Mouse (Mus musculus): ENCODE measurements around the gene Dus3l. TPM values are rescaled to one million over a fixed set of nuclear protein-coding genes. Genes with fewer than 3 reads are reported as not detected.
A peak's percentile ranks its signal among the peaks of the same experiment; 100 is the strongest.

Dus3l gene
- polyA plus RNA-seq, 1 experiment from 2014 or later, result 46.8 TPM

GRCm38 (mm10) chr17:56729151-56729550, 35.4 kb upstream of the Dus3l start:
- H3K27ac ChIP-seq, result no peak overlapping the region
- ATAC-seq (ENCODE audit: low FRiP score), result no peak
- WGBS, result 56% methylated on average over 6 of the region's 6 CpGs
- H3K36me3 ChIP-seq, result peaks cover 12% of the 10 kb centered on the region
- 0 out of 2 replicates have a peak, but pooled peaks cover 4% of the 10 kb centered on the region for H3K9me3 ChIP-seq (replicated peaks)
- no peak overlapping the region for H3K9ac ChIP-seq
- no peaks in the 10 kb centered on the region for H3K27me3 ChIP-seq
- peaks cover 22% of the 10 kb centered on the region; the same call in 1 of the 2 replicates for H3K4me1 ChIP-seq
- H3K4me2 ChIP-seq (replicated peaks), result no peak overlapping the region
- no peak overlapping the region for H3K4me3 ChIP-seq

- 38% methylated on average over 2 of the region's 2 CpGs for WGBS
- ATAC-seq (ENCODE audit: low FRiP score), result no peak
- Histone ChIP-seq H3K27me3 (0 out of 2 replicates have a peak, but pooled peaks cover 3% of the 10 kb centered on the region), H3K4me1 (peaks cover 22% of the 10 kb centered on the region; the same call in 1 of the 2 replicates), H3K27ac (no peak overlapping the region), H3K36me3 (peaks cover 9% of the 10 kb centered on the region), H3K4me3 (no peak overlapping the region), H3K9me3 (replicated peaks) (0 out of 2 replicates have a peak, but pooled peaks cover 4% of the 10 kb centered on the region), H3K9ac (no peak overlapping the region), H3K4me2 (replicated peaks) (no peak overlapping the region)
These were observed 34.9 kb upstream of the Dus3l start for GRCm38 (mm10) chr17:56729656-56730055.

- H3K4me3 ChIP-seq, result no peak overlapping the region
- H3K36me3 ChIP-seq, result no peaks in the 10 kb centered on the region
- no peak for ATAC-seq (ENCODE audit: low FRiP score)
- no peak overlapping the region for H3K9ac ChIP-seq
- H3K27me3 ChIP-seq, result 0 out of 2 replicates have a peak, but pooled peaks cover 4% of the 10 kb centered on the region
- 45% methylated on average over 8 of the region's 8 CpGs for WGBS
- H3K4me1 ChIP-seq, result no peaks in the 10 kb centered on the region
- H3K4me2 ChIP-seq (replicated peaks), result no peak overlapping the region
- H3K9me3 ChIP-seq (replicated peaks), result no peaks in the 10 kb centered on the region
- no peak overlapping the region for H3K27ac ChIP-seq
These were observed 28.0 kb upstream of the Dus3l start for GRCm38 (mm10) chr17:56736534-56736933.

- 0 out of 2 replicates have a peak, but pooled peaks cover 4% of the 10 kb centered on the region for H3K27me3 ChIP-seq
- 89% methylated on average over 10 of the region's 10 CpGs for whole genome bisulfite sequencing
- no peak for ATAC-seq (ENCODE audit: low FRiP score)
- H3K27ac ChIP-seq, result no peak overlapping the region
- no peak overlapping the region for H3K4me3 ChIP-seq
- no peak overlapping the region for H3K4me2 ChIP-seq (replicated peaks)
- H3K9ac ChIP-seq, result no peak overlapping the region
- no peaks in the 10 kb centered on the region for H3K4me1 ChIP-seq
- no peaks in the 10 kb centered on the region for H3K36me3 ChIP-seq
- H3K9me3 ChIP-seq (replicated peaks), result no peaks in the 10 kb centered on the region
These were observed 26.3 kb upstream of the Dus3l start for GRCm38 (mm10) chr17:56738221-56738620.

GRCm38 (mm10) chr17:56740118-56740787, 24.3 kb upstream of the Dus3l start:
- H3K9ac ChIP-seq, result no peak overlapping the region
- no peak overlapping the region for H3K4me2 ChIP-seq (replicated peaks)
- H3K4me1 ChIP-seq, result no peaks in the 10 kb centered on the region
- 85% methylated on average over 17 of the region's 17 CpGs for WGBS
- H3K27me3 ChIP-seq, result no peaks in the 10 kb centered on the region
- no peak for ATAC-seq (ENCODE audit: low FRiP score)
- no peak overlapping the region for H3K27ac ChIP-seq
- no peak overlapping the region for H3K4me3 ChIP-seq
- no peaks in the 10 kb centered on the region for H3K9me3 ChIP-seq (replicated peaks)
- no peaks in the 10 kb centered on the region for H3K36me3 ChIP-seq

- ATAC-seq (ENCODE audit: low FRiP score), result no peak
- Histone ChIP-seq H3K27ac (no peak overlapping the region), H3K4me2 (replicated peaks) (no peak overlapping the region), H3K4me1 (no peaks in the 10 kb centered on the region), H3K4me3 (no peak overlapping the region), H3K27me3 (no peaks in the 10 kb centered on the region), H3K9ac (no peak overlapping the region), H3K36me3 (no peaks in the 10 kb centered on the region), H3K9me3 (replicated peaks) (no peaks in the 10 kb centered on the region)
- 78% methylated on average over 17 of the region's 17 CpGs for WGBS
These were observed 23.8 kb upstream of the Dus3l start for GRCm38 (mm10) chr17:56740788-56741160.

GRCm38 (mm10) chr17:56744173-56744572, 20.4 kb upstream of the Dus3l start:
- Histone ChIP-seq H3K27ac (no peak overlapping the region), H3K4me1 (no peaks in the 10 kb centered on the region), H3K36me3 (no peaks in the 10 kb centered on the region), H3K9me3 (replicated peaks) (no peaks in the 10 kb centered on the region), H3K27me3 (peaks cover 7% of the 10 kb centered on the region; the same call in 1 of the 2 replicates), H3K9ac (no peak overlapping the region), H3K4me3 (no peak overlapping the region), H3K4me2 (replicated peaks) (no peak overlapping the region)
- WGBS, result 65% methylated on average over 5 of the region's 5 CpGs
- ATAC-seq (ENCODE audit: low FRiP score), result no peak

GRCm38 (mm10) chr17:56751404-56752072, 13.0 kb upstream of the Dus3l start:
- H3K4me3 ChIP-seq, result peak overlapping the region; percentile 24
- peak; percentile 77 for ATAC-seq (ENCODE audit: low FRiP score)
- no peaks in the 10 kb centered on the region for H3K36me3 ChIP-seq
- peak overlapping the region; percentile 43 for H3K4me2 ChIP-seq (replicated peaks)
- H3K27ac ChIP-seq, result no peak overlapping the region
- no peaks in the 10 kb centered on the region for H3K9me3 ChIP-seq (replicated peaks)
- H3K9ac ChIP-seq, result 0 out of 2 replicates have a peak overlapping the region, but pooled peaks have one; percentile 36
- peaks cover 7% of the 10 kb centered on the region; the same call in 1 of the 2 replicates for H3K4me1 ChIP-seq
- 30% methylated on average over 70 of the region's 71 CpGs for WGBS
- peaks cover 76% of the 10 kb centered on the region for H3K27me3 ChIP-seq

GRCm38 (mm10) chr17:56753452-56753851, 11.1 kb upstream of the Dus3l start:
- Histone ChIP-seq H3K4me3 (no peak overlapping the region), H3K4me2 (replicated peaks) (no peak overlapping the region), H3K27me3 (peaks cover 91% of the 10 kb centered on the region), H3K4me1 (peaks cover 18% of the 10 kb centered on the region), H3K9me3 (replicated peaks) (no peaks in the 10 kb centered on the region), H3K27ac (no peak overlapping the region), H3K9ac (no peak overlapping the region), H3K36me3 (no peaks in the 10 kb centered on the region)
- WGBS, result 21% methylated on average over 15 of the region's 15 CpGs
- ATAC-seq (ENCODE audit: low FRiP score), result no peak

- Histone ChIP-seq H3K9ac (no peak overlapping the region), H3K4me3 (no peak overlapping the region), H3K27me3 (peaks cover 89% of the 10 kb centered on the region), H3K9me3 (replicated peaks) (no peaks in the 10 kb centered on the region), H3K36me3 (no peaks in the 10 kb centered on the region), H3K27ac (no peak overlapping the region), H3K4me2 (replicated peaks) (no peak overlapping the region), H3K4me1 (peaks cover 18% of the 10 kb centered on the region)
- 14% methylated on average over 36 of the region's 36 CpGs for WGBS
- no peak for ATAC-seq (ENCODE audit: low FRiP score)
These were observed 10.0 kb upstream of the Dus3l start for GRCm38 (mm10) chr17:56754271-56755185.

GRCm38 (mm10) chr17:56756703-56757399, 7.7 kb upstream of the Dus3l start:
- Histone ChIP-seq H3K36me3 (no peaks in the 10 kb centered on the region), H3K4me3 (peak overlapping the region; percentile 42), H3K4me1 (peaks cover 22% of the 10 kb centered on the region), H3K9me3 (replicated peaks) (no peaks in the 10 kb centered on the region), H3K27ac (no peak overlapping the region), H3K27me3 (peaks cover 86% of the 10 kb centered on the region), H3K9ac (peak overlapping the region; percentile 56), H3K4me2 (replicated peaks) (peak overlapping the region; percentile 88)
- WGBS, result 1% methylated on average over 51 of the region's 51 CpGs
- peak; percentile 5 for ATAC-seq (ENCODE audit: low FRiP score)

Data from hindbrain, embryonic 12.5 days (tissue).